ENCODE assay signal across 11 mouse cellular contexts in genomic region chr4:128737137-128737589, GRCm38 (mm10). TPM values are rescaled to one million over a fixed set of nuclear protein-coding genes. Genes with fewer than 3 reads are reported as not detected.
DNase-seq lines count a peak whose midpoint lies in the region; ATAC-seq and TF ChIP-seq lines count a peak whose summit lies in the region.
"Had no signal": no experiment of that assay in that cellular context is flagged by ENCODE, and none has a peak within 500 bp of the region (broad histone marks: within the 10 kb centered on the region; RNA-seq: fewer than 3 reads in every experiment).

No protein-coding gene starts in this region.

- peak overlapping the region; percentile 65 for H3K9ac ChIP-seq in heart, embryonic 12.5 days
- H3K9ac ChIP-seq in ES-E14 (ENCODE audit: insufficient read depth, low read depth, low read length, poor library complexity, severe bottlenecking), result 0 out of 2 replicates have a peak overlapping the region, but pooled peaks have one; percentile 13
- H3K9ac ChIP-seq in forebrain, embryonic 15.5 days (replicated peaks), result 0 out of 2 replicates have a peak overlapping the region, but pooled peaks have one; percentile 1
- peak overlapping the region; percentile 40 for H3K9ac ChIP-seq in midbrain, embryonic 14.5 days (replicated peaks; ENCODE audit: low read length)

- 0 out of 2 replicates have a peak overlapping the region, but pooled peaks have one; percentile 12 for H3K4me3 ChIP-seq in heart, embryonic 12.5 days
- peak overlapping the region in 1 of 2 experiments; percentile 10; a peak in 1 of 4 replicates for H3K4me3 ChIP-seq in ES-E14 (ENCODE audit: insufficient read depth in 1 of 2, low read depth in 1 of 2, low read length in 2 of 2, poor library complexity in 1 of 2, severe bottlenecking in 1 of 2)
- H3K4me3 ChIP-seq in forebrain, embryonic 15.5 days, result no peak overlapping the region
- H3K4me3 ChIP-seq in midbrain, embryonic 14.5 days (replicated peaks; ENCODE audit: low read depth, low read length), result no peak overlapping the region
- H3K4me3 ChIP-seq: erythroblast, embryonic 14.5 days had no signal

- DNase-seq in heart, postnatal 25 days (ENCODE audit: low spot score), result no peak
- peak; percentile 79 for DNase-seq in ES-E14 (ENCODE audit: low read depth, low spot score)
- peak; percentile 75 for DNase-seq in midbrain, embryonic 14.5 days
- no peak for DNase-seq in gastrocnemius, adult 8-10 months (ENCODE audit: low spot score in 2 of 2)
- no peak for DNase-seq in spleen, postnatal 4 days (ENCODE audit: low spot score in 2 of 2)

- peaks cover 66% of the 10 kb centered on the region for H3K4me1 ChIP-seq in heart, embryonic 12.5 days (replicated peaks)
- peaks cover 5 to 22% of the 10 kb centered on the region in 2 experiments for H3K4me1 ChIP-seq in ES-E14 (ENCODE audit: control insufficient read depth in 2 of 2, insufficient read depth in 2 of 2, low read length in 2 of 2, poor library complexity in 1 of 2)
- H3K4me1 ChIP-seq in forebrain, embryonic 15.5 days, result peaks cover 68% of the 10 kb centered on the region
- peaks cover 63% of the 10 kb centered on the region for H3K4me1 ChIP-seq in midbrain, embryonic 14.5 days (ENCODE audit: control insufficient read depth, insufficient read depth, low read length)

- H3K4me2 ChIP-seq in heart, embryonic 12.5 days, result peak overlapping the region; percentile 52
- peak overlapping the region; percentile 33 for H3K4me2 ChIP-seq in forebrain, embryonic 15.5 days (replicated peaks)
- H3K4me2 ChIP-seq in midbrain, embryonic 14.5 days (ENCODE audit: low read length), result peak overlapping the region; percentile 34

- H3K9me3 ChIP-seq in heart, embryonic 12.5 days (replicated peaks), result no peaks in the 10 kb centered on the region
- H3K9me3 ChIP-seq in ES-E14 (ENCODE audit: control insufficient read depth, insufficient read depth, low read depth, low read length), result no peaks in the 10 kb centered on the region
- H3K9me3 ChIP-seq in forebrain, embryonic 15.5 days, result no peaks in the 10 kb centered on the region
- no peaks in the 10 kb centered on the region for H3K9me3 ChIP-seq in midbrain, embryonic 14.5 days (ENCODE audit: control insufficient read depth, low read length)
- H3K9me3 ChIP-seq: G1E had no signal

- H3K27me3 ChIP-seq in heart, embryonic 12.5 days (replicated peaks), result no peaks in the 10 kb centered on the region
- no peaks in the 10 kb centered on the region for H3K27me3 ChIP-seq in forebrain, embryonic 15.5 days
- H3K27me3 ChIP-seq in midbrain, embryonic 14.5 days (ENCODE audit: control insufficient read depth, insufficient read depth, low read length), result no peaks in the 10 kb centered on the region

- in situ Hi-C loops in ES-E14 (cut with MboI; ENCODE audit: low sequenced_read_pairs in 2 of 2, unreplicated experiment in 2 of 2), result no loop called here

- intact Hi-C loops in heart, postnatal 25 days (cut with DNase I), result loop anchor here (5.0 kb wide), 1 partner anchor 35 kb away; no protein-coding TSS in a partner anchor

- H3K36me3 ChIP-seq in heart, embryonic 12.5 days, result peaks cover 5% of the 10 kb centered on the region; the same call in 1 of the 2 replicates
- H3K36me3 ChIP-seq in ES-E14 (ENCODE audit: control insufficient read depth, insufficient read depth, low read length, poor library complexity, severe bottlenecking), result no peaks in the 10 kb centered on the region
- H3K36me3 ChIP-seq in forebrain, embryonic 15.5 days, result no peaks in the 10 kb centered on the region
- H3K36me3 ChIP-seq in midbrain, embryonic 14.5 days (ENCODE audit: control insufficient read depth, insufficient read depth, low read length), result peaks cover 6% of the 10 kb centered on the region; the same call in 1 of the 2 replicates

- no peak for ATAC-seq in heart, embryonic 12.5 days (ENCODE audit: insufficient number of reproducible peaks, low FRiP score)
- ATAC-seq in forebrain, embryonic 15.5 days (replicated peaks), result peak; percentile 55
- ATAC-seq in midbrain, embryonic 14.5 days (ENCODE audit: low FRiP score, low TSS enrichment), result peak; percentile 57; the same call in 1 of the 2 replicates
- ATAC-seq in activated CD4-positive, CD25-positive, alpha-beta regulatory T cell, adult 4 months, result no peak

- WGBS in heart, embryonic 12.5 days, result 29% methylated on average over 6 of the region's 6 CpGs
- 2% methylated on average over 6 of the region's 6 CpGs for WGBS in forebrain, embryonic 15.5 days
- 3% methylated on average over 6 of the region's 6 CpGs for WGBS in midbrain, embryonic 14.5 days

- H3K27ac ChIP-seq in heart, embryonic 12.5 days (ENCODE audit: poor library complexity, severe bottlenecking), result peak overlapping the region; percentile 86
- H3K27ac ChIP-seq in ES-E14 (ENCODE audit: insufficient read depth, low read depth, low read length, poor library complexity, severe bottlenecking), result peak overlapping the region; percentile 75; the same call in 1 of the 2 replicates
- H3K27ac ChIP-seq in forebrain, embryonic 15.5 days (replicated peaks), result peak overlapping the region; percentile 89
- peak overlapping the region; percentile 89 for H3K27ac ChIP-seq in midbrain, embryonic 14.5 days (replicated peaks; ENCODE audit: low read depth, low read length)

TF ChIP-seq in ES-E14, 5 proteins besides CTCF, POLR2A, EP300 and RAD21:
- TF ChIP-seq ZC3H11A (IDR thresholded peaks at IDR 0.05; ENCODE audit: borderline replicate concordance, low read depth, low read length), result no peak
- TF ChIP-seq HCFC1 (IDR thresholded peaks at IDR 0.05; ENCODE audit: borderline replicate concordance, insufficient read depth, low read length), result no peak
- no peak for TF ChIP-seq MAFK (IDR thresholded peaks at IDR 0.05; ENCODE audit: insufficient read depth, low read depth, low read length)
- no peak for TF ChIP-seq CHD2 (IDR thresholded peaks at IDR 0.05; ENCODE audit: low read depth, low read length)
- TF ChIP-seq ZNF384 (IDR thresholded peaks at IDR 0.05; ENCODE audit: low read depth, low read length), result no peak

RNA-seq across cellular contexts. Expression of gene A3galt2, which starts 18.0 kb away (rescaled TPM):
- polyA plus RNA-seq in heart, embryonic 12.5 days (2016; fragmentation: Nextera tagmentation; extraction: Ambion mirVana), result 0.09 TPM in 2 replicates
- total RNA-seq in heart, postnatal 25 days (2021), result under 1 TPM in 1 of 2 experiments, not detected in 1; 0.14 TPM
- total RNA-seq in ES-E14 (2012; rRNA removed), result 0.09 and 0.11 TPM in 2 replicates
- 0.45 and 0.61 TPM in 2 replicates for polyA plus RNA-seq in forebrain, embryonic 15.5 days (2015; fragmentation: Nextera tagmentation; extraction: Ambion mirVana)
- 0.47 and 0.74 TPM in 2 replicates for polyA plus RNA-seq in midbrain, embryonic 14.5 days (2014; fragmentation: Nextera tagmentation; extraction: Ambion mirVana)
- not detected for total RNA-seq in gastrocnemius, adult 8-10 months (2022)
- polyA plus RNA-seq in activated CD4-positive, CD25-positive, alpha-beta regulatory T cell, adult 4 months (2017; shearing (Covaris generic)), result not detected
- total RNA-seq: megakaryocyte progenitor cell, adult 5-6 weeks had no signal
- polyA plus RNA-seq: erythroblast, embryonic 14.5 days; G1E had no signal

Comparison
In these comparisons a context has a peak if more than half of its experiments do, and no peak if none do; other contexts are left out.
1. ATAC-seq: peak in forebrain, embryonic 15.5 days (single experiment) and midbrain, embryonic 14.5 days (single experiment); none in heart, embryonic 12.5 days (single experiment) and activated CD4-positive, CD25-positive, alpha-beta regulatory T cell, adult 4 months (single experiment).
2. H3K9ac ChIP-seq: peak in every context shown above with its lines; median percentile 65 in heart, embryonic 12.5 days; 40 in midbrain, embryonic 14.5 days; 13 in ES-E14; 1 in forebrain, embryonic 15.5 days.
3. DNase-seq: peak in ES-E14 (single experiment) and midbrain, embryonic 14.5 days (single experiment); none in heart, postnatal 25 days (single experiment), gastrocnemius, adult 8-10 months (0 of 2) and spleen, postnatal 4 days (0 of 2).
4. Peak in every context shown above with its lines, with median percentiles within 50 percentile points of each other: H3K27ac ChIP-seq and H3K4me2 ChIP-seq.